Mouse (Mus musculus): ENCODE measurements at regions not wholly inside any gene's neighbourhood (a gene's known extent, or its start where the extent isn't known, plus 50 kb on each side); places are given as distances from the start of the nearest gene placed in this dataset.

- no peak for TF ChIP-seq BHLHE40 (IDR thresholded peaks at IDR 0.05; ENCODE audit: borderline replicate concordance, low read depth, low read length)
- no peak for TF ChIP-seq NELFE (IDR thresholded peaks at IDR 0.05; ENCODE audit: low read depth, low read length)
Observed at GRCm38 (mm10) chr8:87173720-87174119, 288.7 kb upstream of the N4bp1 start (continued).

- Histone ChIP-seq H3K36me3 (ENCODE audit: control insufficient read depth in 1 of 2, insufficient read depth in 2 of 2, low read length in 2 of 2) (no peaks in the 10 kb centered on the region), H3K4me3 (ENCODE audit: control insufficient read depth in 1 of 2, insufficient read depth in 1 of 2, low read depth in 2 of 2, low read length in 2 of 2) (no peak overlapping the region), H3K9me3 (replicated peaks; ENCODE audit: insufficient read depth, low read length) (no peaks in the 10 kb centered on the region), H3K4me1 (ENCODE audit: control insufficient read depth in 1 of 2, insufficient read depth in 2 of 2, low read length in 2 of 2) (no peaks in the 10 kb centered on the region), H3K27me3 (ENCODE audit: control insufficient read depth in 1 of 2, insufficient read depth in 2 of 2, low read length in 2 of 2) (no peaks in the 10 kb centered on the region), H3K79me2 (ENCODE audit: control insufficient read depth, insufficient read depth, low read length, poor library complexity) (no peaks in the 10 kb centered on the region), H3K27ac (ENCODE audit: control insufficient read depth, low read depth, low read length) (no peak overlapping the region), H3K9ac (ENCODE audit: control insufficient read depth, low read depth, low read length, poor library complexity, severe bottlenecking) (no peak overlapping the region)
- no peak for TF ChIP-seq USF1 (IDR thresholded peaks at IDR 0.05; ENCODE audit: low read depth, low read length)
- no peak for TF ChIP-seq NRF1 (IDR thresholded peaks at IDR 0.05; ENCODE audit: insufficient read depth, low read depth, low read length, poor library complexity, severe bottlenecking)
- TF ChIP-seq HCFC1 (IDR thresholded peaks at IDR 0.05; ENCODE audit: low read depth, low read length): no peak
- TF ChIP-seq MAX (IDR thresholded peaks at IDR 0.05; ENCODE audit: low read length): no peak
- TF ChIP-seq CHD1 (IDR thresholded peaks at IDR 0.05; ENCODE audit: low read depth, low read length): no peak
- TF ChIP-seq POLR2A (IDR thresholded peaks at IDR 0.05; ENCODE audit: control insufficient read depth in 1 of 2, insufficient read depth in 1 of 2, low read depth in 1 of 2, low read length in 2 of 2, poor library complexity in 1 of 2): no peak
- no peak for TF ChIP-seq UBTF (IDR thresholded peaks at IDR 0.05; ENCODE audit: borderline replicate concordance, insufficient read depth, low read depth, low read length)
- no peak for TF ChIP-seq BHLHE40 (IDR thresholded peaks at IDR 0.05; ENCODE audit: borderline replicate concordance, low read depth, low read length)
- TF ChIP-seq MXI1 (IDR thresholded peaks at IDR 0.05; ENCODE audit: low read depth, low read length): no peak
- no peak for TF ChIP-seq GABPA (IDR thresholded peaks at IDR 0.05; ENCODE audit: low read depth, low read length)
- TF ChIP-seq TAL1 (IDR thresholded peaks at IDR 0.05; ENCODE audit: low read length): no peak
- no peak for TF ChIP-seq SIN3A (IDR thresholded peaks at IDR 0.05; ENCODE audit: low read length)
- no peak for TF ChIP-seq EP300 (IDR thresholded peaks at IDR 0.05; ENCODE audit: low read depth in 1 of 2, low read length in 2 of 2)
- TF ChIP-seq USF2 (IDR thresholded peaks at IDR 0.05; ENCODE audit: borderline replicate concordance in 1 of 2, insufficient read depth in 1 of 2, low read depth in 1 of 2, low read length in 2 of 2): no peak
- TF ChIP-seq MYC (IDR thresholded peaks at IDR 0.05; ENCODE audit: low read depth, low read length): no peak
- TF ChIP-seq ETS1 (IDR thresholded peaks at IDR 0.05; ENCODE audit: low read depth, low read length): no peak
- no peak for DNase-seq (ENCODE audit: low read depth, low spot score)
Observed at GRCm38 (mm10) chr8:87166771-87167170, 281.7 kb upstream of the N4bp1 start.

- no peaks in the 10 kb centered on the region for H3K79me2 ChIP-seq (ENCODE audit: control insufficient read depth, insufficient read depth, low read length, poor library complexity)
- no peaks in the 10 kb centered on the region for H3K36me3 ChIP-seq (ENCODE audit: control insufficient read depth in 1 of 2, insufficient read depth in 2 of 2, low read length in 2 of 2)
- H3K27ac ChIP-seq (ENCODE audit: control insufficient read depth, low read depth, low read length): no peak overlapping the region
- H3K27me3 ChIP-seq (ENCODE audit: control insufficient read depth in 1 of 2, insufficient read depth in 2 of 2, low read length in 2 of 2): no peaks in the 10 kb centered on the region
- no peaks in the 10 kb centered on the region for H3K4me1 ChIP-seq (ENCODE audit: control insufficient read depth in 1 of 2, insufficient read depth in 2 of 2, low read length in 2 of 2)
- no peaks in the 10 kb centered on the region for H3K9me3 ChIP-seq (replicated peaks; ENCODE audit: insufficient read depth, low read length)
- TF ChIP-seq ELF1 (IDR thresholded peaks at IDR 0.05; ENCODE audit: low read depth, low read length) (no peak), RAD21 (IDR thresholded peaks at IDR 0.05; ENCODE audit: low read depth, low read length) (no peak), GABPA (IDR thresholded peaks at IDR 0.05; ENCODE audit: low read depth, low read length) (no peak), EP300 (IDR thresholded peaks at IDR 0.05; ENCODE audit: low read depth in 1 of 2, low read length in 2 of 2) (no peak), TCF12 (IDR thresholded peaks at IDR 0.05; ENCODE audit: low read depth, low read length) (no peak), ETS1 (IDR thresholded peaks at IDR 0.05; ENCODE audit: low read depth, low read length) (no peak), UBTF (IDR thresholded peaks at IDR 0.05; ENCODE audit: borderline replicate concordance, insufficient read depth, low read depth, low read length) (no peak), POLR2AphosphoS5 (IDR thresholded peaks at IDR 0.05; ENCODE audit: borderline replicate concordance, low read depth, low read length) (no peak)
- no peak for DNase-seq (ENCODE audit: low read depth, low spot score)
- no peak overlapping the region for H3K4me3 ChIP-seq (ENCODE audit: control insufficient read depth in 1 of 2, insufficient read depth in 1 of 2, low read depth in 2 of 2, low read length in 2 of 2)
- no peak overlapping the region for H3K9ac ChIP-seq (ENCODE audit: control insufficient read depth, low read depth, low read length, poor library complexity, severe bottlenecking)
Observed at GRCm38 (mm10) chr8:87160416-87160815, 275.4 kb upstream of the N4bp1 start.
